Comparison of ENCODE assay signal across 11 mouse cellular contexts in genomic region chr19:29372138-29372537, GRCm38 (mm10). TPM values are rescaled to one million over a fixed set of nuclear protein-coding genes. Genes with fewer than 3 reads are reported as not detected.
DNase-seq lines count a peak whose midpoint lies in the region; ATAC-seq and TF ChIP-seq lines count a peak whose summit lies in the region.
"Had no signal": no experiment of that assay in that cellular context is flagged by ENCODE, and none has a peak within 500 bp of the region (broad histone marks: within the 10 kb centered on the region; RNA-seq: fewer than 3 reads in every experiment).

No protein-coding gene starts in this region.

- 45% methylated on average over 4 of the region's 4 CpGs for WGBS in stomach, embryonic 16.5 days
- 77% methylated on average over 4 of the region's 4 CpGs for WGBS in midbrain, embryonic 16.5 days

- peak overlapping the region; percentile 70 for H3K4me3 ChIP-seq in gastrocnemius, adult 2 months
- peak overlapping the region; percentile 32 for H3K4me3 ChIP-seq in stomach, embryonic 16.5 days (replicated peaks; ENCODE audit: low read length)
- no peak overlapping the region for H3K4me3 ChIP-seq in midbrain, embryonic 16.5 days (ENCODE audit: low read depth, low read length)

- H3K27ac ChIP-seq in gastrocnemius, adult 2 months, result peak overlapping the region; percentile 78
- H3K27ac ChIP-seq in stomach, embryonic 16.5 days (ENCODE audit: low read length), result peak overlapping the region; percentile 26; the same call in 1 of the 2 replicates
- H3K27ac ChIP-seq in midbrain, embryonic 16.5 days (ENCODE audit: low read length), result no peak overlapping the region

- no peaks in the 10 kb centered on the region for H3K36me3 ChIP-seq in stomach, embryonic 16.5 days (ENCODE audit: control insufficient read depth, insufficient read depth, low read length)
- no peaks in the 10 kb centered on the region for H3K36me3 ChIP-seq in midbrain, embryonic 16.5 days (ENCODE audit: control insufficient read depth, insufficient read depth, low read length)

- peak overlapping the region; percentile 15; the same call in 1 of the 2 replicates for H3K9ac ChIP-seq in stomach, embryonic 16.5 days (ENCODE audit: low read length)
- H3K9ac ChIP-seq in midbrain, embryonic 16.5 days (ENCODE audit: low read depth, low read length), result no peak overlapping the region

- TF ChIP-seq CTCF in gastrocnemius, adult 2 months (IDR thresholded peaks at IDR 0.05), result no peak

- H3K4me2 ChIP-seq in stomach, embryonic 16.5 days (ENCODE audit: low read depth, low read length), result peak overlapping the region; percentile 48
- no peak overlapping the region for H3K4me2 ChIP-seq in midbrain, embryonic 16.5 days (ENCODE audit: low read length)

- ATAC-seq in stomach, embryonic 16.5 days (ENCODE audit: insufficient read depth, low FRiP score), result peak; percentile 50; the same call in 1 of the 2 replicates
- no peak for ATAC-seq in inflammation-experienced regulatory T-cells, adult 6 months
- no peak for ATAC-seq in midbrain, embryonic 16.5 days

- DNase-seq in gastrocnemius, adult 2 months, result peak; percentile 44
- no peak for DNase-seq in gastrocnemius, adult 8-10 months (ENCODE audit: low spot score in 2 of 2)
- peak; percentile 72 for DNase-seq in right cerebral cortex, postnatal 10 days (ENCODE audit: low spot score in 2 of 2)
- no peak for DNase-seq in right cerebral cortex, postnatal 25 days
- DNase-seq in layer of hippocampus, adult 9-11 months, result peak; percentile 46
- DNase-seq: kidney, adult 11 months had no signal

- H3K9me3 ChIP-seq in stomach, embryonic 16.5 days (replicated peaks; ENCODE audit: control insufficient read depth, low read length), result no peaks in the 10 kb centered on the region
- H3K9me3 ChIP-seq in midbrain, embryonic 16.5 days (replicated peaks; ENCODE audit: control insufficient read depth, low read length, poor library complexity, severe bottlenecking), result no peaks in the 10 kb centered on the region

- intact Hi-C loops in gastrocnemius, adult 2 months (cut with DNase I), result no loop called here

- no peaks in the 10 kb centered on the region for H3K27me3 ChIP-seq in stomach, embryonic 16.5 days (ENCODE audit: control insufficient read depth, insufficient read depth, low read length)
- H3K27me3 ChIP-seq in midbrain, embryonic 16.5 days (ENCODE audit: control insufficient read depth, insufficient read depth, low read depth, low read length), result no peaks in the 10 kb centered on the region

- H3K4me1 ChIP-seq in stomach, embryonic 16.5 days (ENCODE audit: control insufficient read depth, insufficient read depth, low read length), result no peaks in the 10 kb centered on the region
- peaks cover 7% of the 10 kb centered on the region; the same call in 1 of the 2 replicates for H3K4me1 ChIP-seq in midbrain, embryonic 16.5 days (ENCODE audit: control insufficient read depth, insufficient read depth, low read length)

RNA-seq across cellular contexts. Expression of gene Cd274, which starts 4.9 kb away (rescaled TPM):
- under 1 TPM; 0.59 to 0.71 TPM for total RNA-seq in gastrocnemius, adult 2 months (2021)
- total RNA-seq in gastrocnemius, adult 8-10 months (2022), result 1 to 10 TPM in 1 of 4 experiments, under 1 TPM in 3; 0.65 to 1.1 (median 0.76) TPM
- 0.28 and 0.45 TPM in 2 replicates for polyA plus RNA-seq in stomach, embryonic 16.5 days (2015; fragmentation: Nextera tagmentation; extraction: Ambion mirVana)
- 10 to 100 TPM; 34.8 to 58.6 (median 47.4) TPM for polyA plus RNA-seq in inflammation-experienced regulatory T-cells, adult 6 months (2017; shearing (Covaris generic))
- 0.71 and 0.93 TPM in 2 replicates for polyA plus RNA-seq in midbrain, embryonic 16.5 days (2015; fragmentation: Nextera tagmentation; extraction: Ambion mirVana)

RNA-seq across cellular contexts. Expression of gene Plgrkt, which starts 4.9 kb away (rescaled TPM):
- 10 to 100 TPM; 16.1 to 21.2 TPM for total RNA-seq in gastrocnemius, adult 2 months (2021)
- 10 to 100 TPM; 14.3 to 19.8 (median 17.8) TPM for total RNA-seq in gastrocnemius, adult 8-10 months (2022)
- 91.4 and 95.4 TPM in 2 replicates for polyA plus RNA-seq in stomach, embryonic 16.5 days (2015; fragmentation: Nextera tagmentation; extraction: Ambion mirVana)
- 100 to 1,000 TPM; 172 to 278 (median 216) TPM for polyA plus RNA-seq in inflammation-experienced regulatory T-cells, adult 6 months (2017; shearing (Covaris generic))
- polyA plus RNA-seq in midbrain, embryonic 16.5 days (2015; fragmentation: Nextera tagmentation; extraction: Ambion mirVana), result 82.4 and 84.1 TPM in 2 replicates

RNA-seq across cellular contexts. Expression of gene Rln1, which starts 37.7 kb away (rescaled TPM):
- total RNA-seq in gastrocnemius, adult 2 months (2021), result not detected
- total RNA-seq in gastrocnemius, adult 8-10 months (2022), result not detected
- polyA plus RNA-seq in stomach, embryonic 16.5 days (2015; fragmentation: Nextera tagmentation; extraction: Ambion mirVana), result 0.44 TPM in 1 of 2 replicates, not detected in the other
- polyA plus RNA-seq in inflammation-experienced regulatory T-cells, adult 6 months (2017; shearing (Covaris generic)), result not detected
- polyA plus RNA-seq in midbrain, embryonic 16.5 days (2015; fragmentation: Nextera tagmentation; extraction: Ambion mirVana), result 3.7 and 4.3 TPM in 2 replicates

RNA-seq across cellular contexts. Expression of gene Pdcd1lg2, which starts 38.6 kb away (rescaled TPM):
- total RNA-seq in gastrocnemius, adult 2 months (2021), result not detected
- total RNA-seq in gastrocnemius, adult 8-10 months (2022), result not detected
- not detected in 2 replicates for polyA plus RNA-seq in stomach, embryonic 16.5 days (2015; fragmentation: Nextera tagmentation; extraction: Ambion mirVana)
- 10 to 100 TPM; 20.5 to 29.0 (median 20.5) TPM for polyA plus RNA-seq in inflammation-experienced regulatory T-cells, adult 6 months (2017; shearing (Covaris generic))
- polyA plus RNA-seq in midbrain, embryonic 16.5 days (2015; fragmentation: Nextera tagmentation; extraction: Ambion mirVana), result not detected in 2 replicates
- total RNA-seq: ES-E14 had no signal
- polyA plus RNA-seq: neural tube, embryonic 14.5 days had no signal

RNA-seq across cellular contexts. Expression of gene Insl6, which starts 47.0 kb away (rescaled TPM):
- total RNA-seq in gastrocnemius, adult 2 months (2021), result not detected
- total RNA-seq in gastrocnemius, adult 8-10 months (2022), result not detected
- polyA plus RNA-seq in stomach, embryonic 16.5 days (2015; fragmentation: Nextera tagmentation; extraction: Ambion mirVana), result 4.8 and 8.8 TPM in 2 replicates
- 10 to 100 TPM; 30.9 to 47.6 (median 40.4) TPM for polyA plus RNA-seq in inflammation-experienced regulatory T-cells, adult 6 months (2017; shearing (Covaris generic))
- 0.82 and 1.4 TPM in 2 replicates for polyA plus RNA-seq in midbrain, embryonic 16.5 days (2015; fragmentation: Nextera tagmentation; extraction: Ambion mirVana)

Comparison
In these comparisons a context has a peak if more than half of its experiments do, and no peak if none do; other contexts are left out.
1. DNase-seq: peak in gastrocnemius, adult 2 months (single experiment), right cerebral cortex, postnatal 10 days (2 of 2) and layer of hippocampus, adult 9-11 months (single experiment); none in gastrocnemius, adult 8-10 months (0 of 2) and right cerebral cortex, postnatal 25 days (single experiment).
2. RNA of gene Cd274, which starts 4.9 kb away (polyA plus RNA-seq): 34.8 to 58.6 TPM in inflammation-experienced regulatory T-cells, adult 6 months; 0.71 to 0.93 TPM in midbrain, embryonic 16.5 days and 0.28 to 0.45 TPM in stomach, embryonic 16.5 days; every median in the first group is over 10 times any median in the second.